Mouse (Mus musculus) midbrain, embryonic 10.5 days (tissue): ENCODE measurements around the gene Ttc7b. TPM values are rescaled to one million over a fixed set of nuclear protein-coding genes. Genes with fewer than 3 reads are reported as not detected.

Experiments
- DNase-seq: peaks from one replicate; pipeline ENCODE4 v3.0.0-alpha.2; 2017; ENCODE audit warnings: low spot score
- H3K27ac ChIP-seq: fragments of 300-500 bp; sonication (generic); replicated peaks from 2 replicates; pipeline ENCODE4 v1.5.1; 2016; ENCODE audit warnings: mild to moderate bottlenecking
- H3K27me3 ChIP-seq: fragments of 300-500 bp; sonication (generic); 2 replicates; pipeline ENCODE4 v1.6.1; 2016; ENCODE audit warnings: low read depth, mild to moderate bottlenecking; ENCODE audit not compliant: poor library complexity, severe bottlenecking
- H3K36me3 ChIP-seq: fragments of 300-500 bp; sonication (generic); 2 replicates; pipeline ENCODE4 v1.6.1; 2016; ENCODE audit warnings: mild to moderate bottlenecking, moderate library complexity
- H3K4me1 ChIP-seq: fragments of 300-500 bp; sonication (generic); 2 replicates; pipeline ENCODE4 v1.6.1; 2016
- H3K4me3 ChIP-seq: fragments of 300-500 bp; sonication (generic); 2 replicates; pipeline ENCODE4 v1.5.1; 2016; ENCODE audit warnings: mild to moderate bottlenecking, moderate library complexity
- H3K9me3 ChIP-seq: fragments of 300-500 bp; sonication (generic); replicated peaks from 2 replicates; pipeline ENCODE4 v1.6.1; 2016; ENCODE audit warnings: mild to moderate bottlenecking
- WGBS: fragments of 180-500 bp; shearing (Covaris S2); methylation state at CpG from one replicate; pipeline ENCODE4 v1.1.7; 2016; 5-methylcytosine and 5-hydroxymethylcytosine counted together
- polyA plus RNA-seq: library from polyadenylated mRNA; unstranded; fragments of >200 nt; fragmentation: Nextera tagmentation; extraction: Ambion mirVana; gene quantifications from 2 replicates; pipeline ENCODE4 v1.2.1, GENCODE M21; 2016

Gene Ttc7b
- polyA plus RNA-seq, 1 experiment from 2014 or later = 5.2 TPM

- no peaks in the 10 kb centered on the region for H3K27me3 ChIP-seq
- WGBS = 68% methylated on average over 12 of the region's 12 CpGs
- no peak for DNase-seq
- H3K9me3 ChIP-seq = no peaks in the 10 kb centered on the region
- peaks cover 20% of the 10 kb centered on the region for H3K4me1 ChIP-seq
- 0 out of 2 replicates have a peak overlapping the region, but pooled peaks have one; percentile 6 for H3K27ac ChIP-seq
- no peak overlapping the region for H3K4me3 ChIP-seq
- no peaks in the 10 kb centered on the region for H3K36me3 ChIP-seq
Observed at GRCm38 (mm10) chr12:100535028-100535427, 14.4 kb upstream of the Ttc7b start.

GRCm38 (mm10) chr12:100534028-100534427 is 13.4 kb upstream of the Ttc7b start:
- no peak for DNase-seq

GRCm38 (mm10) chr12:100533209-100533608 is 12.6 kb upstream of the Ttc7b start:
- peaks cover 35% of the 10 kb centered on the region for H3K4me1 ChIP-seq
- no peaks in the 10 kb centered on the region for H3K27me3 ChIP-seq
- no peak overlapping the region for H3K4me3 ChIP-seq
- no peaks in the 10 kb centered on the region for H3K9me3 ChIP-seq
- H3K27ac ChIP-seq = no peak overlapping the region
- WGBS = 87% methylated on average over 4 of the region's 4 CpGs
- DNase-seq = no peak
- H3K36me3 ChIP-seq = no peaks in the 10 kb centered on the region

More at GRCm38 (mm10) chr12:100534028-100534427, 13.4 kb upstream of the Ttc7b start:
- H3K27ac ChIP-seq = peak overlapping the region; percentile 65
- WGBS = 50% methylated on average over 3 of the region's 3 CpGs
- H3K4me1 ChIP-seq = peaks cover 30% of the 10 kb centered on the region
- no peaks in the 10 kb centered on the region for H3K27me3 ChIP-seq
- H3K4me3 ChIP-seq = no peak overlapping the region
- H3K9me3 ChIP-seq = no peaks in the 10 kb centered on the region
- H3K36me3 ChIP-seq = no peaks in the 10 kb centered on the region

- H3K4me3 ChIP-seq = no peak overlapping the region
- H3K27me3 ChIP-seq = no peaks in the 10 kb centered on the region
- no peaks in the 10 kb centered on the region for H3K9me3 ChIP-seq
- peaks cover 50% of the 10 kb centered on the region for H3K4me1 ChIP-seq
- no peak overlapping the region for H3K27ac ChIP-seq
- H3K36me3 ChIP-seq = no peaks in the 10 kb centered on the region
- no peak for DNase-seq
- WGBS = 86% methylated on average over 1 of the region's 1 CpGs
Observed at GRCm38 (mm10) chr12:100531740-100532139, 11.1 kb upstream of the Ttc7b start.

GRCm38 (mm10) chr12:100530871-100531270 is 10.2 kb upstream of the Ttc7b start:
- Histone ChIP-seq H3K27ac (no peak overlapping the region), H3K9me3 (no peaks in the 10 kb centered on the region), H3K27me3 (no peaks in the 10 kb centered on the region), H3K4me1 (peaks cover 52% of the 10 kb centered on the region), H3K4me3 (no peak overlapping the region), H3K36me3 (no peaks in the 10 kb centered on the region)
- 93% methylated on average over 5 of the region's 5 CpGs for WGBS
- no peak for DNase-seq

- Histone ChIP-seq H3K27me3 (no peaks in the 10 kb centered on the region), H3K4me1 (peaks cover 50% of the 10 kb centered on the region), H3K27ac (peak overlapping the region; percentile 79), H3K9me3 (no peaks in the 10 kb centered on the region), H3K36me3 (no peaks in the 10 kb centered on the region), H3K4me3 (no peak overlapping the region)
- DNase-seq = peak; percentile 18
- WGBS = 80% methylated on average over 5 of the region's 5 CpGs
Observed at GRCm38 (mm10) chr12:100529651-100530050, 9.0 kb upstream of the Ttc7b start.

- H3K27me3 ChIP-seq = no peaks in the 10 kb centered on the region
- peak overlapping the region; percentile 79 for H3K27ac ChIP-seq
- no peaks in the 10 kb centered on the region for H3K9me3 ChIP-seq
- peaks cover 45% of the 10 kb centered on the region for H3K4me1 ChIP-seq
- H3K36me3 ChIP-seq = no peaks in the 10 kb centered on the region
- H3K4me3 ChIP-seq = 0 out of 2 replicates have a peak overlapping the region, but pooled peaks have one; percentile 5
- DNase-seq = peak; percentile 75
- WGBS = 23% methylated on average over 8 of the region's 8 CpGs
Observed at GRCm38 (mm10) chr12:100529172-100529571, 8.5 kb upstream of the Ttc7b start.

- DNase-seq = no peak
- 0 out of 2 replicates have a peak overlapping the region, but pooled peaks have one; percentile 40 for H3K4me3 ChIP-seq
- no peaks in the 10 kb centered on the region for H3K36me3 ChIP-seq
- H3K27me3 ChIP-seq = no peaks in the 10 kb centered on the region
- peak overlapping the region; percentile 79 for H3K27ac ChIP-seq
- H3K9me3 ChIP-seq = no peaks in the 10 kb centered on the region
- WGBS = 60% methylated on average over 3 of the region's 3 CpGs
- peaks cover 40% of the 10 kb centered on the region for H3K4me1 ChIP-seq
Observed at GRCm38 (mm10) chr12:100528246-100528645, 7.6 kb upstream of the Ttc7b start.

- 12% methylated on average over 9 of the region's 9 CpGs for WGBS
- H3K4me1 ChIP-seq = peaks cover 40% of the 10 kb centered on the region
- no peaks in the 10 kb centered on the region for H3K36me3 ChIP-seq
- DNase-seq = peak; percentile 75
- H3K4me3 ChIP-seq = peak overlapping the region; percentile 40
- H3K27me3 ChIP-seq = no peaks in the 10 kb centered on the region
- H3K9me3 ChIP-seq = no peaks in the 10 kb centered on the region
- peak overlapping the region; percentile 79 for H3K27ac ChIP-seq
Observed at GRCm38 (mm10) chr12:100527753-100528152, 7.1 kb upstream of the Ttc7b start.

- Histone ChIP-seq H3K36me3 (no peaks in the 10 kb centered on the region), H3K9me3 (no peaks in the 10 kb centered on the region), H3K4me3 (peak overlapping the region; percentile 40), H3K4me1 (peaks cover 40% of the 10 kb centered on the region), H3K27me3 (no peaks in the 10 kb centered on the region), H3K27ac (peak overlapping the region; percentile 79)
- WGBS = 76% methylated on average over 9 of the region's 9 CpGs
- no peak for DNase-seq
Observed at GRCm38 (mm10) chr12:100527241-100527640, 6.6 kb upstream of the Ttc7b start.

GRCm38 (mm10) chr12:100525939-100526338 is 5.3 kb upstream of the Ttc7b start:
- Histone ChIP-seq H3K27me3 (peaks cover 12% of the 10 kb centered on the region; the same call in 1 of the 2 replicates), H3K27ac (no peak overlapping the region), H3K36me3 (no peaks in the 10 kb centered on the region), H3K4me3 (no peak overlapping the region), H3K4me1 (peaks cover 43% of the 10 kb centered on the region), H3K9me3 (no peaks in the 10 kb centered on the region)
- DNase-seq = no peak
- 62% methylated on average over 1 of the region's 1 CpGs for WGBS

- DNase-seq = peak; percentile 65
- under 1% methylated on average over 76 of the region's 76 CpGs for WGBS
- peaks cover 26% of the 10 kb centered on the region for H3K4me1 ChIP-seq
Observed at GRCm38 (mm10) chr12:100520077-100520793, 391 bp downstream of the Ttc7b start.

GRCm38 (mm10) chr12:100519684-100520076 is 946 bp downstream of the Ttc7b start:
- WGBS = 54% methylated on average over 7 of the region's 7 CpGs

More at GRCm38 (mm10) chr12:100520077-100520793, 391 bp downstream of the Ttc7b start:
- Histone ChIP-seq H3K9me3 (no peaks in the 10 kb centered on the region), H3K27ac (peak overlapping the region; percentile 97), H3K27me3 (peaks cover 13% of the 10 kb centered on the region; the same call in 1 of the 2 replicates), H3K4me3 (peak overlapping the region; percentile 91), H3K36me3 (peaks cover 14% of the 10 kb centered on the region)

More at GRCm38 (mm10) chr12:100519684-100520076, 946 bp downstream of the Ttc7b start:
- DNase-seq = peak; percentile 37
- peak overlapping the region; percentile 91 for H3K4me3 ChIP-seq
- H3K27me3 ChIP-seq = peaks cover 13% of the 10 kb centered on the region; the same call in 1 of the 2 replicates
- peaks cover 26% of the 10 kb centered on the region for H3K4me1 ChIP-seq
- peak overlapping the region; percentile 97 for H3K27ac ChIP-seq
- no peaks in the 10 kb centered on the region for H3K9me3 ChIP-seq
- H3K36me3 ChIP-seq = peaks cover 14% of the 10 kb centered on the region
